Comparison of ENCODE assay signal across 8 mouse cellular contexts in the genomic region with DNA sequence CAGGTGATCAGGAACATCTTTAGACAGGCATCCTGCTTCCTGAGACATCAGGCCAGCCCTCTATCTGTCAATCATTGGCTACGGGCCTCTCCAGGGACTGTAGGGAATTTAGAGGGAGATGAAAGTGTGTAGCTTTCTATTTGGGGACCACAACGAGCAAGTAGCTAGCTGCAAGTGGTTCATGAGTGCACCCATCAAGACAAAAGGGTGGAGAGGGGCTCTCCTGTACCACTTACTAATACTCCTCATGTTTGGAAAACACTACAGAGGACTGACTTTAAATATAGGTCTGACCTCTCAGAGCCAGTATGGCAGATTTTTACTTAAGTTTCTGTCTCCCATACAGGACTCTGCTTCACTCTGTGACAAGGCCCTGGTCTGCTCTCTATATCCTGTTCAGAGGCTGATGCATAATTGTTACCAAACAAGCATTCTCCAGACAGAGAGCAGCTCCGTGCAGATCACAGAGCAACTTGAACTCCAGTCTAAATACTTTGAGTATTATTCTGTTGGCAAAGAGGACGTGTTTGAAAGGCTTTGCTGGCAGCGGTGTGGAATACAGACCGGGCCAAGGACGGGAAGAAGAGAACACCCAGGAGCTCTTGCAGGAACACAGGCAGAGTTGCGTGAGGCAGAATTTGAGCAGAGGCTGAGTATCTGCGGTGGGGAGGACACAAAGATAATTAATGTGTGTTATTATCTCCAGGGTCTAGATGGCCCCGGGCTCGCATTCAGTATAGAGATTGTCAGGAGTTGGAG. TPM values are rescaled to one million over a fixed set of nuclear protein-coding genes. Genes with fewer than 3 reads are reported as not detected.
A peak's percentile ranks its signal among the peaks of the same experiment; 100 is the strongest.
DNase-seq lines count a peak whose midpoint lies in the region; ATAC-seq lines count a peak whose summit lies in the region.
"Had no signal": no experiment of that assay in that cellular context is flagged by ENCODE, and none has a peak within 500 bp of the region (broad histone marks: within the 10 kb centered on the region; RNA-seq: fewer than 3 reads in every experiment).

No protein-coding gene starts in this region.

- no peaks in the 10 kb centered on the region for H3K9me3 ChIP-seq in heart, embryonic 13.5 days
- H3K9me3 ChIP-seq in limb, embryonic 15.5 days: no peaks in the 10 kb centered on the region

- DNase-seq in adrenal gland, adult 18-20 months (ENCODE audit: low spot score in 2 of 2): peak; percentile 37 to 44
- DNase-seq in adrenal gland, postnatal 36 days: peak; percentile 78 to 79
- DNase-seq in right cerebral cortex, postnatal 4 days: no peak
- DNase-seq in left cerebral cortex, adult 18-20 months (ENCODE audit: low spot score in 2 of 2): no peak
- DNase-seq in right cerebral cortex, postnatal 36 days (ENCODE audit: low spot score in 2 of 2): no peak

- no peaks in the 10 kb centered on the region for H3K36me3 ChIP-seq in heart, embryonic 13.5 days
- no peaks in the 10 kb centered on the region for H3K36me3 ChIP-seq in limb, embryonic 15.5 days

- H3K27ac ChIP-seq in heart, embryonic 13.5 days (replicated peaks): peak overlapping the region; percentile 73
- H3K27ac ChIP-seq in limb, embryonic 15.5 days: peak overlapping the region; percentile 74

- no peak overlapping the region for H3K4me3 ChIP-seq in heart, embryonic 13.5 days
- H3K4me3 ChIP-seq in limb, embryonic 15.5 days: no peak overlapping the region

- WGBS in heart, embryonic 13.5 days: 35% methylated on average over 11 of the region's 11 CpGs
- WGBS in limb, embryonic 15.5 days: 38% methylated on average over 11 of the region's 11 CpGs

- peaks cover 30% of the 10 kb centered on the region for H3K4me1 ChIP-seq in heart, embryonic 13.5 days
- H3K4me1 ChIP-seq in limb, embryonic 15.5 days: peaks cover 20% of the 10 kb centered on the region

- H3K4me2 ChIP-seq in heart, embryonic 13.5 days: 0 out of 2 replicates have a peak overlapping the region, but pooled peaks have one; percentile 5
- H3K4me2 ChIP-seq in limb, embryonic 15.5 days: no peak overlapping the region

- ATAC-seq in heart, embryonic 13.5 days (ENCODE audit: extremely low read depth, insufficient number of reproducible peaks, low FRiP score, low TSS enrichment): no peak; the same call in 1 of the 2 replicates
- peak; percentile 68; the same call in 1 of the 2 replicates for ATAC-seq in limb, embryonic 15.5 days (ENCODE audit: insufficient number of reproducible peaks, low FRiP score, low TSS enrichment, low read depth)

- H3K9ac ChIP-seq in heart, embryonic 13.5 days: peak overlapping the region; percentile 28; the same call in 1 of the 2 replicates
- H3K9ac ChIP-seq in limb, embryonic 15.5 days: no peak overlapping the region

- H3K27me3 ChIP-seq in heart, embryonic 13.5 days (replicated peaks): no peaks in the 10 kb centered on the region
- no peaks in the 10 kb centered on the region for H3K27me3 ChIP-seq in limb, embryonic 15.5 days

RNA-seq across cellular contexts. Expression of a gene that starts 56.2 kb away (rescaled TPM):
- not detected for total RNA-seq in adrenal gland, adult 18-20 months (2021)
- not detected for total RNA-seq in adrenal gland, postnatal 36 days (2021)
- polyA plus RNA-seq in heart, embryonic 13.5 days (2015; fragmentation: Nextera tagmentation; extraction: Ambion mirVana): not detected in 2 replicates
- not detected in 2 replicates for polyA plus RNA-seq in limb, embryonic 15.5 days (2015; fragmentation: Nextera tagmentation; extraction: Ambion mirVana)
- total RNA-seq in left cerebral cortex, adult 18-20 months (2021): not detected
- total RNA-seq: layer of hippocampus, postnatal 36 days had no signal

Comparison
In these comparisons a context has a peak if more than half of its experiments do, and no peak if none do; other contexts are left out.
1. DNase-seq: peak in adrenal gland, adult 18-20 months (2 of 2) and adrenal gland, postnatal 36 days (2 of 2); none in right cerebral cortex, postnatal 4 days (single experiment), left cerebral cortex, adult 18-20 months (0 of 2) and right cerebral cortex, postnatal 36 days (0 of 2).